Mouse (Mus musculus): ENCODE results near the gene Zdhhc8. TPM values are rescaled to one million over a fixed set of nuclear protein-coding genes. Genes with fewer than 3 reads are reported as not detected.

Zdhhc8 gene
- polyA plus RNA-seq, 1 experiment from 2014 or later: 11.5 TPM

- Histone ChIP-seq H3K4me3 (replicated peaks) (peak overlapping the region; percentile 95), H3K27ac (peak overlapping the region; percentile 89), H3K36me3 (peaks cover 51% of the 10 kb centered on the region), H3K9me3 (no peaks in the 10 kb centered on the region), H3K4me1 (replicated peaks) (peaks cover 37% of the 10 kb centered on the region), H3K27me3 (replicated peaks) (no peaks in the 10 kb centered on the region), H3K9ac (peak overlapping the region; percentile 94), H3K4me2 (replicated peaks) (peak overlapping the region; percentile 93)
- ATAC-seq: peak; percentile 4; the same call in 1 of the 2 replicates
- WGBS: under 1% methylated on average over 33 of the region's 33 CpGs
These were observed 12.8 kb upstream of the Zdhhc8 start for GRCm38 (mm10) chr16:18247521-18248399.

GRCm38 (mm10) chr16:18241581-18241980 lies 6.6 kb upstream of the Zdhhc8 start:
- Histone ChIP-seq H3K27me3 (replicated peaks) (no peaks in the 10 kb centered on the region), H3K4me2 (replicated peaks) (no peak overlapping the region), H3K27ac (no peak overlapping the region), H3K4me1 (replicated peaks) (peaks cover 7% of the 10 kb centered on the region), H3K36me3 (peaks cover 63% of the 10 kb centered on the region), H3K9ac (no peak overlapping the region), H3K4me3 (replicated peaks) (no peak overlapping the region), H3K9me3 (no peaks in the 10 kb centered on the region)
- no peak for ATAC-seq
- 90% methylated on average over 10 of the region's 10 CpGs for WGBS

GRCm38 (mm10) chr16:18236676-18237501 lies 2.0 kb upstream of the Zdhhc8 start:
- Histone ChIP-seq H3K27me3 (replicated peaks) (no peaks in the 10 kb centered on the region), H3K9me3 (no peaks in the 10 kb centered on the region), H3K4me3 (replicated peaks) (no peak overlapping the region), H3K27ac (0 out of 2 replicates have a peak overlapping the region, but pooled peaks have one; percentile 74), H3K36me3 (peaks cover 28% of the 10 kb centered on the region), H3K4me2 (replicated peaks) (0 out of 2 replicates have a peak overlapping the region, but pooled peaks have one; percentile 77), H3K9ac (no peak overlapping the region), H3K4me1 (replicated peaks) (peaks cover 19% of the 10 kb centered on the region)
- 66% methylated on average over 7 of the region's 7 CpGs for WGBS
- no peak for ATAC-seq

- Histone ChIP-seq H3K27me3 (replicated peaks) (no peaks in the 10 kb centered on the region), H3K9me3 (no peaks in the 10 kb centered on the region), H3K27ac (peak overlapping the region; percentile 74), H3K4me2 (replicated peaks) (peak overlapping the region; percentile 77), H3K4me3 (replicated peaks) (peak overlapping the region; percentile 94), H3K9ac (peak overlapping the region; percentile 89), H3K4me1 (replicated peaks) (peaks cover 25% of the 10 kb centered on the region), H3K36me3 (peaks cover 15% of the 10 kb centered on the region)
- 5% methylated on average over 19 of the region's 19 CpGs for WGBS
- ATAC-seq: peak; percentile 72
These were observed 591 bp upstream of the Zdhhc8 start for GRCm38 (mm10) chr16:18235389-18236065.

GRCm38 (mm10) chr16:18233919-18234670 lies 841 bp downstream of the Zdhhc8 start:
- Histone ChIP-seq H3K36me3 (peaks cover 4% of the 10 kb centered on the region), H3K4me3 (replicated peaks) (peak overlapping the region; percentile 94), H3K27ac (peak overlapping the region; percentile 74; the same call in 1 of the 2 replicates), H3K9me3 (no peaks in the 10 kb centered on the region), H3K4me1 (replicated peaks) (peaks cover 35% of the 10 kb centered on the region), H3K9ac (peak overlapping the region; percentile 89), H3K4me2 (replicated peaks) (peak overlapping the region; percentile 77), H3K27me3 (replicated peaks) (no peaks in the 10 kb centered on the region)
- 14% methylated on average over 13 of the region's 13 CpGs for WGBS
- ATAC-seq: peak; percentile 29

GRCm38 (mm10) chr16:18233451-18233850 lies 1.5 kb downstream of the Zdhhc8 start:
- no peak overlapping the region for H3K27ac ChIP-seq
- H3K9me3 ChIP-seq: no peaks in the 10 kb centered on the region
- H3K4me1 ChIP-seq (replicated peaks): peaks cover 35% of the 10 kb centered on the region
- H3K36me3 ChIP-seq: no peaks in the 10 kb centered on the region
- ATAC-seq: no peak
- H3K27me3 ChIP-seq (replicated peaks): no peaks in the 10 kb centered on the region
- no peak overlapping the region for H3K4me2 ChIP-seq (replicated peaks)
- no peak overlapping the region for H3K9ac ChIP-seq
- 0 out of 2 replicates have a peak overlapping the region, but pooled peaks have one; percentile 94 for H3K4me3 ChIP-seq (replicated peaks)
- WGBS: 35% methylated on average over 1 of the region's 1 CpGs

GRCm38 (mm10) chr16:18231451-18231850 lies 3.5 kb downstream of the Zdhhc8 start:
- no peaks in the 10 kb centered on the region for H3K27me3 ChIP-seq (replicated peaks)
- 83% methylated on average over 4 of the region's 4 CpGs for WGBS
- no peaks in the 10 kb centered on the region for H3K9me3 ChIP-seq
- no peak overlapping the region for H3K4me3 ChIP-seq (replicated peaks)
- no peak overlapping the region; the same call in 1 of the 2 replicates for H3K9ac ChIP-seq
- peaks cover 6% of the 10 kb centered on the region for H3K36me3 ChIP-seq
- no peak overlapping the region for H3K27ac ChIP-seq
- H3K4me1 ChIP-seq (replicated peaks): peaks cover 35% of the 10 kb centered on the region
- H3K4me2 ChIP-seq (replicated peaks): no peak overlapping the region
- ATAC-seq: no peak

GRCm38 (mm10) chr16:18231047-18231446 lies 3.9 kb downstream of the Zdhhc8 start:
- H3K4me3 ChIP-seq (replicated peaks): no peak overlapping the region
- no peaks in the 10 kb centered on the region for H3K27me3 ChIP-seq (replicated peaks)
- WGBS: 81% methylated on average over 3 of the region's 3 CpGs
- H3K4me2 ChIP-seq (replicated peaks): no peak overlapping the region
- H3K9me3 ChIP-seq: no peaks in the 10 kb centered on the region
- H3K4me1 ChIP-seq (replicated peaks): peaks cover 32% of the 10 kb centered on the region
- no peak overlapping the region for H3K27ac ChIP-seq
- no peak for ATAC-seq
- H3K36me3 ChIP-seq: peaks cover 11% of the 10 kb centered on the region
- no peak overlapping the region for H3K9ac ChIP-seq

GRCm38 (mm10) chr16:18230617-18231016 lies 4.3 kb downstream of the Zdhhc8 start:
- no peak overlapping the region for H3K4me2 ChIP-seq (replicated peaks)
- 84% methylated on average over 6 of the region's 6 CpGs for WGBS
- H3K27ac ChIP-seq: no peak overlapping the region
- H3K27me3 ChIP-seq (replicated peaks): no peaks in the 10 kb centered on the region
- no peak overlapping the region for H3K9ac ChIP-seq
- H3K4me3 ChIP-seq (replicated peaks): no peak overlapping the region
- ATAC-seq: no peak
- H3K9me3 ChIP-seq: no peaks in the 10 kb centered on the region
- H3K4me1 ChIP-seq (replicated peaks): peaks cover 28% of the 10 kb centered on the region
- H3K36me3 ChIP-seq: peaks cover 11% of the 10 kb centered on the region

- 0 out of 2 replicates have a peak, but pooled peaks have one; percentile 13 for ATAC-seq
- 58% methylated on average over 11 of the region's 11 CpGs for WGBS
- Histone ChIP-seq H3K27me3 (replicated peaks) (no peaks in the 10 kb centered on the region), H3K36me3 (peaks cover 17% of the 10 kb centered on the region), H3K4me3 (replicated peaks) (no peak overlapping the region), H3K9ac (no peak overlapping the region), H3K4me1 (replicated peaks) (peaks cover 27% of the 10 kb centered on the region), H3K9me3 (no peaks in the 10 kb centered on the region), H3K27ac (no peak overlapping the region), H3K4me2 (replicated peaks) (peak overlapping the region; percentile 1; the same call in 1 of the 2 replicates)
These were observed 5.3 kb downstream of the Zdhhc8 start for GRCm38 (mm10) chr16:18229622-18230021.

- Histone ChIP-seq H3K9me3 (no peaks in the 10 kb centered on the region), H3K4me1 (replicated peaks) (peaks cover 22% of the 10 kb centered on the region), H3K27me3 (replicated peaks) (no peaks in the 10 kb centered on the region), H3K4me2 (replicated peaks) (no peak overlapping the region), H3K36me3 (peaks cover 23% of the 10 kb centered on the region), H3K4me3 (replicated peaks) (no peak overlapping the region), H3K9ac (no peak overlapping the region), H3K27ac (no peak overlapping the region)
- 95% methylated on average over 4 of the region's 4 CpGs for WGBS
- ATAC-seq: no peak
These were observed 6.1 kb downstream of the Zdhhc8 start for GRCm38 (mm10) chr16:18228856-18229255.
